Mouse (Mus musculus): ENCODE measurements around the gene Col13a1. TPM values are rescaled to one million over a fixed set of nuclear protein-coding genes. Genes with fewer than 3 reads are reported as not detected.

The Col13a1 gene
- total RNA-seq, 2 experiments from 2014 or later = 3.4 to 7.2 TPM

DNA sequence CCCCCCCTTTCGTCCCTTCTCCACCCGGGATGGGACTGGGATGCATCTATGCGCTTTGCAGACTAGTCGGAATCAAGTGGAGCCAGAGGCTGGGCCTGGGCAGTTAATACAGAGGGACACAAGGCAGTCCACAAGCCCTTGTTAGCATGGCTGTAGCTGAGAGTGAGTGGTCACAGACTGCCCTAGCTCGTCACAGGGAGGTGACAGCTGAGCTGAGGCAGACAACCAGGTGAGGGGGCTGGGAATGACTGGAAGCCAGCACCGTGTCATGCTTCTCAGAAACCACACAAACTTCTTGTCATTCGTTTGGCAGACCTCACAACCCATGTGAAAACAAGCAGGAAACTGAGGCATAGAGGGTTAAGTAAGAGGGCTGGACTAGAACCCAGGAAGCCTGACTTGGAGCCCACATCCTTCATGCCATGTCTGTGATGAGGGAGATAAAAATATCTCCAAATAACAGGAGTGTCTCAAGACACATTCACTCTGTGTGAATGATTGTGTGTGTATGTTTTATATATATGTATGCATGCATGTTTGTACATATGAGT lies 10.8 kb downstream of the Col13a1 start:
- DNase-seq = no peak

DNA sequence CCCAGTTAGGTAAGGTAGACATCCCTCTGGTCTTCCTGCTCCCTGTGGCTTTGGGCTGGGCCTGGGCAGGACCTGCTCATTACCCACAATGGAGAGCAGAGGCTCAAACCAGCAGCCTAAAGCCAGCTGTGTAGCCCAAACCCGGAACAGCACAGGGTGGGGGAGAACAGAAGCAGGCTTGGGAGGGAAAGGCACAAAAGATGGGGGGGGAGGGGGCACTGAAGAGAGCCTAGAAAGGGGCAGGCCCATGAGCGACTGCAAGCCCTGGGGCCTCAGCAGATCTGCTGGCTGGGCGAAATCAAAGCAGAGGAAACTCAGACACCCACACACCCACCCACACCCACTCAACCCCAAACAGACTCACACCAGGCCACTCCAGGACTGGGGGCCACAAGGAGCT lies 11.7 kb downstream of the Col13a1 start:
- no peak for DNase-seq

DNA sequence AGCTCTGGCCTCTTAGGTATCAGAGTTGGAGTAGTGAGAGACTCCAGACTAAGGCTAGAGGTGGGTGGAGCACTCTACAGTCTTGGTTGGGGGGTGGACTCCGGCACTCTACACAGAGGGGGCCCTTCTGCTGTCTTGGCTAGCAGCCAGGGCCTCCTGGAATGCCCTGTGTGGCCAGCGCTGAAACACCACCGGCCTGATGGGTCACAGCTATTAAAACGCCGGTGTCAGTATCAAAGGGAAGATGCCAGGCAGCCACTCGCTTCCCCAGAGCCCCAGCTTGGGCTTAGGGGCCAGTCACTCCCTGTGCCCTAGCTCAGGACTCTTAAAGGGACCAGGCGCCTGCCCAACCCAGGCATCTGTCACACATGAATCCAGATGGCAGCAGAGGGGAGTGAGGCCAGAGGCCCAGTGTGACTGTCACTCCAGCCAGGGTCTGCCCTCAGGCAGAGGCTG lies 13.5 kb downstream of the Col13a1 start:
- peak; percentile 41 for DNase-seq

DNA sequence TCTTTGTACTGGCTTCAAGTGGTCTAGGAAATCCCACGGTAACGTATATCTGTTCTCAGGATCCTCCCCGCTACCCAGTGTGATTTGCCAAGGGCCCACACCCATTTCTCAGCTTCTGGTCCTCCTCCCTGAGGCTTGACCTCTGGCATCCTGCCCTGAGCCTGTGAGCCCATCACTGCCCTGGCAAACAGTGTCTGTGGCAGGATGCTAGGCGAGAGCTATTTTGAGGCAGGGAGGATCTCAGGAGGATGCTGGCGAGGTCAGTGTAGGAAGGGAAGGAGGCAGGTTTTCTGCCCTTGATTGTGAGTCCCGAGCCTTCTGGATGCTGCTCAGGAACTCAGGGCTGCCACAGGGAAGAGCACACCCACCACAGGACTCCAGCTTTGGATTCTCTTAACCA lies 22.2 kb downstream of the Col13a1 start:
- DNase-seq = no peak

DNA sequence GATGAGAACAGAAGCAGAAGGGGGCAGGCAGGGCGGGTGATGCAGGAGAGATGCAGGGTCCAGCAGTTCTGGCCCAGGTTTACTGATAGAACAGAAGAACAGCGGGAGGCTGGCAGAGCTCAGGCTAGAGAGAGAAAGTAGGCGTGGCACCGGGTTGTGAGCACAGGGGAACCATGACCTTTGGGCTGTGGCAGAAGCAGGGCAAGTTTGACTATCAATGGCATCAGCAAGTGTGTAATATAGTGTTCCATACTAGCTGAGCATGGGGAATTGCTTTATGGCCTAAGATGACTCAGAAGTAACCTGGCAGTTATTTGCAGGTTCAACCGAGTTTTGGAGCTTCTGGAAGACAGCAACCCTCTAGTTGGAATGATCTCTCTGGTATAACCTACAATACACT lies 25.0 kb downstream of the Col13a1 start:
- DNase-seq = no peak

GRCm38 (mm10) chr10:61949542-61949941 lies 29.4 kb downstream of the Col13a1 start:
- DNase-seq = no peak

- no peak for DNase-seq
Measured at GRCm38 (mm10) chr10:61944386-61944785, 34.5 kb downstream of the Col13a1 start.

- no peak for DNase-seq
Measured at GRCm38 (mm10) chr10:61943480-61943879, 35.4 kb downstream of the Col13a1 start.

GRCm38 (mm10) chr10:61942719-61943118 lies 36.2 kb downstream of the Col13a1 start:
- no peak for DNase-seq

DNA sequence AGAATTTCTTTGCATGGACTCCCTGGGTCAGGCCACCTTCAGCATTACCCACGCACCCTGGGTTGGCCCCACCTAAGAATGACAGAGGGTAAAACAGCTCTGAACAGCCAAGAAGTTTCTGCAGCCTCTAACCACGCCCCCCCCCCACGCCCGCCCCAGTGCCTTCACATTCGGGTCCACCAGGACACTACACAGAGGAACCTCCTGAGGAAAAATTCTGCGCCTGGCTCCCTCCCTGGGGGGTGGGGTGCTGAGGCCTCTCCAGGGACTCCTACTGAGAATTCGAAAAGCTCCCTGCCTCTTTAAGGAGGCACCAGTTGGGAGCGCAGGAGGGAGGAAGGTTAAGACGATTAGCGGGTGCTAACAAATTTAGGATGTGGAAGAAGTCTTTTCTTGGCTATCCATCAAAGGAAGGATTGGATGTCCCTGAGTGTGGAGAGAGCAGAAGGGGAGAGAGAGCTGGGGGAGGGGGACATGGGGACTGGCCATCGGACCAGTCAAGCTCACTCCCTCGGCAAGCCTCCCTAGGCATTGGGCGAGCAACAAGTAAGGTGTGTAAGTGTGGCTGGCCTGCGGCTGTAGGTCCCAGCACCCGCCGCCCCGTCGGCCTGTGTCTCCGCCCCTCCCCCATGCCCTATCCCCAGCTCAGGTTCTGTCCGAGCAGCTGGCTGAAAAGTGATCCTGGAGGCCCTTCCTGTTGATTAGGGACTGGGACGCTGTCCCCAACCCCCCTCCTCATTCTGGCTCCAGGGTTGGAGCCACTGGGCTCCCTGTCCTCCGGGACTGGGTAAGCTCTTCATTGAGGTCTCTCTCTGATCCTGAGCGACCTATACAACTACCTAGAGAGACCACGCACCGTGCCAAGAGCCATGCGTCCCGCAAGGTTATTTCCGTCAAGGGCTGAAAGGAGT lies 42.4 kb downstream of the Col13a1 start:
- peak; percentile 49 for DNase-seq

DNA sequence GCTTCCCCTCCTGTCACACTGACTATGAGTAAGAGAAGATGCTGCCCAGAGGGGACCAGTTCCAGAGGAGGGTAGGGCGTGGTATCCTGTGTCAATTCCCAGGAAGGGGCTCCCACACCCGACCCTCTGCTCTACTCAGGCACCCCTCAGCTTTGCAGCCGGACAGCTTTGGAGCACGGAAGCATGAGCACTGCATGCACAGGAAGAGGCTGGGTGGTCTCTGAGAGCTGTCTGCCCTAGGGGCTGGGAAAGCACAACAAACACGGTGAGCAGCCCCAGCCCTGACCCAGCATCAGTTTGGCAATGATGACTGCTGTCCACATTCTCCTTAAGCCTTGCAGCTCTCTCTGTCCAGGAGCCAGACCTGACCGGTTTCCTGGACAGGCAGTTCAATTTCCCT lies 47.2 kb downstream of the Col13a1 start:
- no peak for DNase-seq

- DNase-seq = no peak
Measured at GRCm38 (mm10) chr10:61929901-61930300, 49.0 kb downstream of the Col13a1 start.

GRCm38 (mm10) chr10:61928725-61929651 lies 49.9 kb downstream of the Col13a1 start:
- no peak for DNase-seq

- no peak for DNase-seq
Measured at GRCm38 (mm10) chr10:61925691-61926090, 53.2 kb downstream of the Col13a1 start.

- DNase-seq = no peak
Measured at GRCm38 (mm10) chr10:61920655-61921365, 58.1 kb downstream of the Col13a1 start.

GRCm38 (mm10) chr10:61919924-61920654 lies 58.8 kb downstream of the Col13a1 start:
- DNase-seq = peak; percentile 30

DNA sequence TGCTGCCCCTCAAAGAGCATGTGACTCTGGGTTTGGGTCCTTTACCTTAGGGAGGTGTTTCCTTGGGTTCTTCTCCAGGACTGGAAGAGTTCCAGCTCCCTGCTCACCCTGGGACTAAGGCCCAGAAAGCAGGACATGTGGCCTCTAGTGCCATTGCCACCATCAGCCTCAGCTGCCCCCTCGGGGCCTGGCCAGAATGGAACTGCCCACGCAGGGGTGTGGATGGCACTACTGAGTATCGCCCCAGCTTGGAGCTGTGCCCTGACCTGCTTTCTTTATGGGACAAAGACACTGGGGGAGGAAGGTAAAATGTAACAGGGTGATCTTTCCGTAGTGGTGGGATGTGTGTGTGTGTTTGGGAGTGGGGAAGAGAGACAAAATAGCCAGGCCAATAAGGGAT lies 59.4 kb downstream of the Col13a1 start:
- DNase-seq = no peak

DNA sequence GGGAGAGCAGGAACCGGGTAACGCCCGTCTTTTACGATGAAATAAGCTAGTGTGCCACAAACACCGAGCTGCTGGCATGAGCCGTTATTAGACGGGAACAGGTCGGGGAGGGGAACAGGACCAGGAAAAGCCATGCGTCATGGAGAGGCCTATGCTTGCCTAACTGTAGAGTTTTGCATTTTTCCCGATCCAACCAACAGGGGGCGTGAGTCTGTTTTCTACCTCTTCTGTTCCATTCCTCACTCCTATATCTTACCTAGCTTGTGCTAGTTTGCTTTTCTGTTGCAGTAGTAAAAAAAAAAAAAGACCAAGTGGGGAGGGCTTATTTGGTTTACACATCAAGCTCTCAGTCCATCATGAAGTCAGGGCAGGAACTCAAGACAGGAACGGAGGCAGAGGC lies 61.8 kb downstream of the Col13a1 start:
- no peak for DNase-seq

GRCm38 (mm10) chr10:61911770-61912169 lies 67.1 kb downstream of the Col13a1 start:
- no peak for DNase-seq

DNA sequence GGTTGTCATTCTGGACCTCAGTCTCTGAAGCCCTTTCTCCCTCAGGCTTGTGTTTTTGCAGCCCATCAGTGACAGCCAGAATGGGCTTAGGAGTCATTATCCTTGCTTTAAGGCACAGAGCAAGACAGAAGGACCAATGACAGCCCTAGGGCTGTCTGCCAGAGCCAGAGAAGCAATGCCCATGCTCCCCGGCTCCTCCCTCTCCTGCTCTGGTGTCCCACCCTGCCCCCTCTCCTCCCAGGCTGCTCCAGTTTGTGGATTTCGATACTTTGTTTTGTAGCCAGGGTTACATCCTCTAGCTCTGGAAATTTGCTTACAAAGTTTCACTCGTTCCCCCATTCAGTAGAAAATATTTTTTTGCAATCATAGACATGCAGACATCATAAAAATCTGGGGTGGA lies 69.9 kb downstream of the Col13a1 start:
- no peak for DNase-seq

DNA sequence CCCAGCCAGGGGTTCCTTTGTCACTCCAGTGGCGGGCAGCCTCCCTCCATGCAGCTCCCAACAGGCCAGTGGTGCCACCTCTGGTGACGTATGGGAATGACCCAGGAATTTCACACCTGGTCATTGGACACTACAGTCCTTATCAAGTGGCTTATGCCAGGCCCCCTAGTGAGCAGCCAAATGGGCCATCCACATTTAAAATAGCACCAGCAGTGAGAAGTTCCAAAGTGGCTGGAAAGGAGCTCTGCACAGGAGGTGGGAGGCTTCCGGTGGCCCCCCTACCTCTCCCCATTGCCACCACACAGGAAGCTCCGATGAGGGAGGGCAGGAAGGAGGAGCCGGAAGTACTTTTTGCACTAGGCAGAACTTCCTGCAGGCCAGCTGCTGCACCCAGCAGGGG lies 72.7 kb downstream of the Col13a1 start:
- peak; percentile 45 for DNase-seq
